Mouse (Mus musculus) hindbrain, postnatal 0 days (tissue): ENCODE measurements around the gene Eif2b4. TPM values are rescaled to one million over a fixed set of nuclear protein-coding genes. Genes with fewer than 3 reads are reported as not detected.
A peak's percentile ranks its signal among the peaks of the same experiment; 100 is the strongest.

ENCODE experiments used
- ATAC-seq: fragments of 200-750 bp; cut with Nextera tagmentation; 2 replicates; pipeline ENCODE4 v1.8.0; 2017; ENCODE audit warnings: mild to moderate bottlenecking, moderate TSS enrichment, moderate library complexity
- DNase-seq: peaks from one replicate; pipeline ENCODE4 v3.0.0-alpha.2; 2015; ENCODE audit warnings: low spot score
- H3K27ac ChIP-seq: fragments of 300-500 bp; sonication (generic); 2 replicates; pipeline ENCODE4 v1.5.1; 2014; ENCODE audit warnings: mild to moderate bottlenecking
- H3K27me3 ChIP-seq: fragments of 300-500 bp; sonication (generic); 2 replicates; pipeline ENCODE4 v1.6.1; 2014; ENCODE audit warnings: low read length, mixed read lengths; ENCODE audit not compliant: insufficient read depth
- H3K36me3 ChIP-seq: fragments of 300-500 bp; sonication (generic); 2 replicates; pipeline ENCODE4 v1.6.1; 2014; ENCODE audit warnings: low read length, mixed read lengths; ENCODE audit not compliant: insufficient read depth
- H3K4me1 ChIP-seq: fragments of 300-500 bp; sonication (generic); 2 replicates; pipeline ENCODE4 v1.6.1; 2014; ENCODE audit warnings: antibody characterized with exemption, low read length, mixed read lengths; ENCODE audit not compliant: insufficient read depth
- H3K4me2 ChIP-seq: fragments of 300-500 bp; sonication (generic); 2 replicates; pipeline ENCODE4 v1.6.1; 2014; ENCODE audit warnings: low read depth, mild to moderate bottlenecking, low read length, moderate library complexity, mixed read lengths
- H3K4me3 ChIP-seq: fragments of 300-500 bp; sonication (generic); 2 replicates; pipeline ENCODE4 v1.5.1; 2014; ENCODE audit warnings: low read length
- H3K9ac ChIP-seq: fragments of 300-500 bp; sonication (generic); replicated peaks from 2 replicates; pipeline ENCODE4 v1.6.1; 2014; ENCODE audit warnings: mild to moderate bottlenecking, low read length, moderate library complexity, mixed read lengths
- H3K9me3 ChIP-seq: fragments of 300-500 bp; sonication (generic); 2 replicates; pipeline ENCODE4 v1.6.1; 2016; ENCODE audit warnings: low read length, mixed read lengths
- CTCF ChIP-seq: IDR thresholded peaks from 2 replicates; pipeline ENCODE4 v1.5.1; 2016; ENCODE audit warnings: antibody characterized with exemption, control low read depth, low read depth
- WGBS: fragments of 180-500 bp; shearing (Covaris S2); extraction: QIAGEN DNeasy Blood & Tissue Kit; methylation state at CpG from one replicate; pipeline ENCODE4 v1.1.7; 2014; 5-methylcytosine and 5-hydroxymethylcytosine counted together
- polyA plus RNA-seq: library from polyadenylated mRNA; unstranded; fragments of >200 nt; fragmentation: Nextera tagmentation; extraction: Ambion mirVana; gene quantifications from 2 replicates; pipeline ENCODE4 v1.2.1, GENCODE M21; 2015
- total RNA-seq: library from RNA; depleted of rRNA; stranded (reverse); fragments of >200 nt; gene quantifications from 2 replicates; pipeline ENCODE4 v1.2.3, GENCODE M21; 2014

Eif2b4 gene
- total and polyA plus RNA-seq, 2 experiments from 2014 or later = 31.7 to 78.1 TPM

DNA sequence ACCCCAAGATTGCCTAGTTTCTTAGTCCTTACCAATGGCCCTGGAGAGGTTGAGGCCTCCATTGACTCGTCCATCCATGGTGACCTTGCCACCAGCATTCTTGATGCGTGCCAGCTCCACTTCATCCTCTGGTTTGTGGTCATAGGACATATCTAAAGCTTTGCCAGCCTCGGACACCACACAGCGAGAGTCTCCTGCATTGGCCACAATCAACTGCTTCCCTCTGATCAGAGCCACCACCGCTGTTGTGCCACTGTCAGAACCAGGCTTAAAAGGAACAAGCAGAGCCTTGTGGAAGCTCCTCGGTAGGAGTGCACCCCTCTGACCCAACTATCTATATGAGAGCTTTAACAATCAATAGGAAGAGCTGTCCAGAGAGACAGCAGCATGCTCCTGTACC lies 11.2 kb upstream of the Eif2b4 start:
- H3K9ac ChIP-seq = no peak overlapping the region
- 96% methylated on average over 6 of the region's 6 CpGs for WGBS
- ATAC-seq (no peak), DNase-seq (no peak)
- H3K9me3 ChIP-seq = peaks cover 5% of the 10 kb centered on the region; the same call in 1 of the 2 replicates
- no peak for TF ChIP-seq CTCF
- H3K27ac ChIP-seq = no peak overlapping the region
- H3K4me3 ChIP-seq = no peak overlapping the region
- no peak overlapping the region for H3K4me2 ChIP-seq
- no peaks in the 10 kb centered on the region for H3K27me3 ChIP-seq
- H3K4me1 ChIP-seq = peaks cover 5% of the 10 kb centered on the region; the same call in 1 of the 2 replicates
- peaks cover 41% of the 10 kb centered on the region for H3K36me3 ChIP-seq

DNA sequence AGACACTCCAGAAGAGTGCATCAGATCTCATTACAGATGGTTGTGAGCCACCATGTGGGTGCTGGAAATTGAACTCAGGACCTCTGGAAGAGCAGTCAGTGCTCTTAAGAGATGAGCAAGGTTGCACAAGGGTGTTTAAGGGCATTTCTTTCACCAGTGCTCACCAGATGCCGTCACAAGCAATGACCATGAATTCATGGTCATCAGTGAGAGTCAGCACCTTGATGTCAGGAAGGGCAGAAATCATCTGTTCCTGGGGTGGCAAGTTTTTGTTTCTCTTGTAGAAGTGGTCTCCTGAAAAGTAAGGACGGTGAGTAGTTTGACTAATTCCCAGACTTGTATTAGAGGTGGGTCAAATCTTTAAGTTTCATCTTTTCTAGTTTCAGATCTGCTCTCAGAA lies 10.6 kb upstream of the Eif2b4 start:
- DNase-seq (no peak), ATAC-seq (no peak)
- Histone ChIP-seq H3K27ac (no peak overlapping the region), H3K4me3 (no peak overlapping the region), H3K9ac (no peak overlapping the region), H3K36me3 (peaks cover 46% of the 10 kb centered on the region), H3K4me2 (no peak overlapping the region), H3K9me3 (peaks cover 5% of the 10 kb centered on the region; the same call in 1 of the 2 replicates), H3K27me3 (no peaks in the 10 kb centered on the region), H3K4me1 (peaks cover 5% of the 10 kb centered on the region; the same call in 1 of the 2 replicates)
- 91% methylated on average over 2 of the region's 2 CpGs for WGBS
- no peak for TF ChIP-seq CTCF

DNA sequence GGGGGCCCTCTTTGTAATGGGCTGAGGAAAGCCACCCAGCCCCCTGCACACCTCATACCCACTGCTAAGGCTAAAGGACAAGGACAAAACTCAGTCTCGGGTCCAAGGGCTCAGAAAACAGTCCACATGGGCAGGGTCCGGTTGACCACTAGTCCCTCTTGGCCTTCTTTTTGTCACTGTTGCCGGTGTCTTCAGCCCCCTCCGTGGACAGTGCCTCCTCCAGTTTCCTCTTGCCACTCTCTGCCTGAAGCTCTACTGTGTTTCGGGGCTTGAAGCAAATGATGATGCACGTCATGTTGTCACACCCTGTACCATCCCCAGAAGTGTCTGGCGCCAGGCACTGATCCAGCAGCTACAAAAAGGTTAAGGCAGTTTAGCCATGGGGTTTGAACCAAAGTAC lies 9.7 kb upstream of the Eif2b4 start:
- peak overlapping the region; percentile 50 for H3K4me2 ChIP-seq
- peaks cover 5% of the 10 kb centered on the region; the same call in 1 of the 2 replicates for H3K4me1 ChIP-seq
- ATAC-seq (no peak), DNase-seq (no peak)
- peaks cover 55% of the 10 kb centered on the region for H3K36me3 ChIP-seq
- H3K4me3 ChIP-seq = no peak overlapping the region
- no peak for TF ChIP-seq CTCF
- no peaks in the 10 kb centered on the region for H3K27me3 ChIP-seq
- H3K27ac ChIP-seq = peak overlapping the region; percentile 64
- H3K9me3 ChIP-seq = peaks cover 5% of the 10 kb centered on the region; the same call in 1 of the 2 replicates
- 80% methylated on average over 7 of the region's 7 CpGs for WGBS
- H3K9ac ChIP-seq = no peak overlapping the region

DNA sequence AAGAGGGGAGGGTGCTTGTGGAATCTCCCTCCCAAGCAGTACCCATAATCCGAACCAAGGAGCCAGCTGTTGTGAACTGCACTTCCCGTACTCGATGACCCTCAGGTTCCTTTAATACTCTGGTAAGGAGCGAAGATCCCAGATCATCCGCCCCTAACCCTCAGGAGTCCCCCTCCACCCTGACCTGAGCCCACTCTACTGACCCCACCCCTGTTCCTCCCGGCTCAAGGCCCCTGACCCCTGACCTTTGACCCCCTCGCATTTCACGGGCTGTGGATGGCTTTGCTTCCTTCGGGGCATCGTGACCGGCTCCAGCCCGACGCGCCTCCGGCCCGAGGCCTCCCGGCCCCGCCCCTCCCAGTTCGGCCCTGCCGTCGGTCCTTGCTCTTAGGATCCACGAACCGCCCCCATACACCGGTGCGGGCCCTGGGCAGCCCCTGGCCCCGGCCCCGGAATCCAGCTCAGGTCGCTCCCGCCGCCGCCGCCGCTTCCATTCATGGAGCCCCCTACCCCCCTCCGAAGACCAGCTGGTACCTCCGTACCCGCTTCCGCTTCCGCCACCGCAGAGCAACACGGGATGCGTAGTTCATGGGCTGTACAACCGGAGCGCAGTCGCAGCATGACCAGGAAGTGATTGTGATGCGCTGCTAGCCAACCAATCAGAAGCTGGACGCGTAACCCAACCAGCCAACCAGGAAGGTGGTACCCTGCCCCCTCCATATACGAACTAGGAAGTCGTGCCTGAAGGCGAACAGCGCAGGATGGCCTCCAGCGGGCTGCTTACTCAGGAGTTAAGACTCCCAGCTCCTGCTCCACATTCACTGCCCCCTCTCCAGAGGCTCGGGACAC lies 8.7 kb upstream of the Eif2b4 start, which contains the start of gene Zfp513:
Zfp513 (minus strand) TSS at position 562 of the 849 bp plus-strand sequence.
- Histone ChIP-seq H3K4me2 (peak within 1 kb of the TSS; percentile 87), H3K4me1 (peaks cover 5% of the 10 kb centered on the region; the same call in 1 of the 2 replicates), H3K27ac (peak within 1 kb of the TSS; percentile 82), H3K27me3 (no peaks in the 10 kb centered on the region), H3K4me3 (peak within 1 kb of the TSS; percentile 68), H3K36me3 (peaks cover 65% of the 10 kb centered on the region), H3K9ac (peak within 1 kb of the TSS; percentile 83), H3K9me3 (peaks cover 5% of the 10 kb centered on the region; the same call in 1 of the 2 replicates)
- peak; percentile 18; the same call in 1 of the 2 replicates for TF ChIP-seq CTCF
- under 1% methylated on average over 49 of the region's 53 CpGs for WGBS
- peak; percentile 99 for DNase-seq
- peak; percentile 98 for ATAC-seq

DNA sequence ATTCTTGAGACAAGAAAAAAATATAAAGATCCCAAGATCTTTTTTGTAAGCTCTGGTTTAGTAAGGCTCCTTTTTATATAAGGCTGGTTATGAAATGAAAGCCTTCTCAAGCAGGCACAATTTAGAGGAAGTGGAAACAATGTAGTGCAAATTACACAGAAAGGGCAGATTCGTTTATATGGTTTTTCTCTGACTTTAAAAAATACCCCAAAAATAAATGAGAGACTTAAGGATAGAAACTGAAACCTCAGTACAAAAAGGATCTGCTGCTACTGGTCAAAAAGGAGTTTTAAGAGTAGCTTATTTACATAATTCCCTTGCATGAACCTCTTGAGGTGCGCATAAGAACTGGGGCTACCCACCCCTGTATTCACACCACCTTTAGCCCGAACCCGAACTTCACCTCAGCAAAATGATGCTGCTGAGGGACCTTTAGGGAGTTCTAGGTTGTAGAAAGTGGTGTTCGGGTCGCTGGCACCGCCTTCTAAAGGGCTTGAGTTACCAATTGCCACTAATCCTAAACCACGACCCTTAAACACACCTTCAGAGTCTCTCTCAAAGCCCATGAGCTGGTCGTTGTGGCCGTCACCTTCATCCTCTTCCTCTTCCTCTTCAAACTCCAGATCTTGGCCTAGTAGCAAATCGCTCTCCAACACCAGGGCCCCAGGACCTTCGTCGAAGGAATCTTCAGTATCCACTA lies 8.0 kb upstream of the Eif2b4 start:
- H3K27me3 ChIP-seq = no peaks in the 10 kb centered on the region
- 17% methylated on average over 13 of the region's 13 CpGs for WGBS
- no peak for ATAC-seq

DNA sequence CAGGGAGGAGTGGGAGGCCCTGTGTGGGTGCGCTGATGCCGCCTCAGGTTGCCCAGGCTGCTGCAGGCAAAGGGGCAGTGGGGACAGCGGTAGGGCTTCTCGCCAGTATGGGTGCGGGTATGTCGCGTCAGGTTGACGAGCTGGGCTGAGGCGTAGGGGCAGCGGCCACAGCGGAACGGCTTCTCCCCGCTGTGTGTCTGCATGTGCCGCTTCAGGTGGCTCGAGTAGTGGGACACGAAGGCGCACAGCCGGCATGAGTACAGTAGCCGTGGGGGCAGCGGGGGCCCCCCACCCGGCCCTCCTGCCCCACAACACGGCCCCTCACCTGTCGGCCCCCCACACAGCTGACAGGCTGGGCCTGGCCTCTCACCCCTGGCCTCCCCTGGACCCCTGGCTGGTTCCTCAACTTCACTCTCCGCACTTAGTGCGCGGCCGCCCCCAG lies 7.1 kb upstream of the Eif2b4 start:
- Histone ChIP-seq H3K9ac (no peak overlapping the region), H3K4me3 (no peak overlapping the region), H3K4me2 (no peak overlapping the region), H3K27ac (no peak overlapping the region), H3K4me1 (peaks cover 5% of the 10 kb centered on the region; the same call in 1 of the 2 replicates), H3K9me3 (peaks cover 5% of the 10 kb centered on the region; the same call in 1 of the 2 replicates), H3K36me3 (peaks cover 69% of the 10 kb centered on the region), H3K27me3 (no peaks in the 10 kb centered on the region)
- 89% methylated on average over 27 of the region's 27 CpGs for WGBS
- no peak for ATAC-seq
- DNase-seq = no peak
- TF ChIP-seq CTCF = no peak

More for the DNA sequence above, 8.0 kb upstream of the Eif2b4 start:
- Histone ChIP-seq H3K27ac (peak overlapping the region; percentile 82), H3K9me3 (peaks cover 5% of the 10 kb centered on the region; the same call in 1 of the 2 replicates), H3K4me3 (peak overlapping the region; percentile 68), H3K4me2 (peak overlapping the region; percentile 87), H3K4me1 (peaks cover 5% of the 10 kb centered on the region; the same call in 1 of the 2 replicates), H3K36me3 (peaks cover 69% of the 10 kb centered on the region), H3K9ac (peak overlapping the region; percentile 83)
- no peak for DNase-seq
- TF ChIP-seq CTCF = no peak
